Mouse (Mus musculus): ENCODE data around the gene Vmn2r33.
"Not testable (repeated sequence)": the region's sequence is repeated elsewhere in the genome, so short reads cannot be mapped to it uniquely, and the experiment has no call there.

Vmn2r33 gene

GRCm38 (mm10) chr7:7566686-7567085, at the start of gene Vmn2r33:
Gene Vmn2r33, minus strand, starts transcription at chr7:7566786.
- not testable (repeated sequence) for DNase-seq (ENCODE audit: extremely low read depth, low read depth, low spot score)

Data from fat pad, adult 2 months (tissue).